Mouse (Mus musculus): ENCODE results near the gene B4galt1. TPM values are rescaled to one million over a fixed set of nuclear protein-coding genes. Genes with fewer than 3 reads are reported as not detected.

Gene B4galt1
- total RNA-seq, 2 experiments from 2014 or later, result 45.0 to 78.1 TPM

DNA sequence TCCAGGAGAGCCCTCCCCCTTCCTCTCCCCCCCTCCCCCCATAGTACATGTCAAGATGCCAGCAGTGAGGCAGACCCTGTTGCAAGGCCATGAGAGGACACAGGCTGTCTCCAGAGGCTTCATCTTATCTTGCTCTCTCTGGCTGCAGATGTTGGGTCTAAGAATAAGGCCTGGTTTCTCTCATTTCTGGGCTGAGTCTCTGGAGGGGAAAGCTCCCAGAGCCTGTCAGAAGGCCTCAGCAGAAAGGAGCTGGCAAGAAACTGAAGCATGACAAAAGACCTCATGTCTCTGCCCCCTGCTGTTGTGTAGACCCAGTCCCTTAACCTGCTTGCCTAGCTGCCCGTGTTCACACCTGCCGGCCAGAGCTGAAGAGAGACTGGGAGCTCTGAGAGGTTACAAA is 19.5 kb upstream of the B4galt1 start:
- ATAC-seq (replicated peaks; ENCODE audit: poor library complexity, severe bottlenecking), result no peak

DNA sequence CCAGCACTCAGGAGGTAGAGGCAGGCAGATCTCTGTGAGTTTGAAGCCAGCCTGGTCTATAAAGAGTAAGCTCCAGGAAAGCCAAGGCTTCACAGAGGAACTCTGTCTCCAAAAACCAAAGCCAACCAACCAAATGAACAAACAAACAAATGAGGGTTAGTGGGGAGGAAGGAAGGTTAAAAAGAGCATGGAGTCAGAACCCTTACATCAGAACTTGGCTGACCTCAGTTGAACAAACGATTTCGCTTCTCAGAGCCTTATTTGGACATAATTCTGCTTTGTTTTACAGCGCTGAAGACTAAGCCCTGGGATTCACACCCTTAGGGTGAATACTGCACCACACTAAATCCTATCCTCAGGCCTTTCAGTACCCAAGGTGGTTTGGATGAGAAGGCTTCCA is 18.3 kb upstream of the B4galt1 start:
- ATAC-seq (replicated peaks; ENCODE audit: poor library complexity, severe bottlenecking), result no peak

DNA sequence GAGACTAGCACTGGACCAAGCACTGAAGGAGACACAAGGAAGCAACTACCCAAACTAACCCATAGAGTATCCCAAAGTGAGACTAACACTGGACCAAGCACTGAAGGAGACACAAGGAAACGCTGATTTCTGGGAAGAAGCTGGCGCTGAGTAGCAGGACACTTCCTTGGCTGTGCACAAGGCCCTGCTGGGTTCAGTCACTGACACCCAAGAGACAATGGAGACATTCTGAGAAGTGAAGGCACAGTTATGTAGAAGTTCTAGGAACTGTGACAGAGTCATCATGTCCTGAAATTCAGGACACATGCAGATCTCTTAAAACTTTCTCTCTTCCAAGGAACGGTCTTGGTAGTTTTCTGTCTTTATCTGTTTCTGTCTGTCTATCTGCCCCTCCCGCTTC is 16.4 kb upstream of the B4galt1 start:
- no peak for ATAC-seq (replicated peaks; ENCODE audit: poor library complexity, severe bottlenecking)

DNA sequence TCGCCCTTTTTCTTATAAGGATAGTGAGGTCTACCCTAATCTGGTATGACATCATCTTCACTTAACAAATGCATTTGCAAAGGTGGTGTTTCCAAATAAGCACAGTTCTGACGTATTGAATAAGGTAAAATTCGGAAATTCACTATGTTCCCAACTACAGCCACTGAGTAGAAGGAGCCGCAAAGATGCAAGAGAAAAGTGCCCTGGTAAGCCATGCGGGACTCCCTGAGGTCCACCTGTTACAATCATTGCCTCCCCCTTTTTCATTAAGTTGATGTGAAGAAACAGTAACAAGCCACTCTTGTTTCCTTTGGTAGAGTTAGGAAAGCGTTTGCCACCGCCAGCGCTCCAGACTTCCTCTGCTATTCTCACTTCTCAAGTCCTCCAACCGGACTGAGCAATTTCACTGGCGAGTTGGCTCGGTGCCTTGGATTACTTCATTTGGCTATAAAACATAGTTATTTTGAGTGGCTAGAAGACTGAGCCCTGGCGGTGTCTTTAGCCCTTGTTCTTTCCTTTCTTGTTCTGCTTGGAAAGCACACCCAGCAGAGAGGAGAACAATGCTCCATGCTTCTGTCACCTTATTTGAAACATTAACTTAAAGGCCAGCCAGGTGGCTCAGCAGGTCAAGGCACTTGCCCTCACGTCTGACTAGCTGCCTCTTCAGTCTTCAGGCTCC is 14.9 kb upstream of the B4galt1 start:
- ATAC-seq (replicated peaks; ENCODE audit: poor library complexity, severe bottlenecking), result peak; percentile 98

DNA sequence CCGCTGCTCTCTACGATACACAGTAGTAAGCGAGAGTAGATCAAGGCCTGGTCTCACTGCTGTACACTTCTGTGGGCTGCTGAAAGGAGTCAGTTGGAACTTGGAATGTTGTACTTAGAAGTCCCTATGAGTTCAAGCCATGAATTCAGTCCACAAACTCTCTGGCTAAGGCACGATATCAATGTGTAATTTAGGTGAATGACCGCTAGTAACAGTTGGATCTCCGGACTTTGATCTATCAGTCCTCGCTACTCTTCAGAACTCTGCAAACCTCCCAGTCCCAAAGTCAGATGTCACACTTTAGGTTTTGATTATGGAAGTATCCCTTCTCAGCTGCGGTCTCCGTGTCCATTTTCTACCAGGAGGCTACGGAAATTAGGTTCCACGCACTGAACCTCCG is 10.6 kb upstream of the B4galt1 start:
- no peak for ATAC-seq (replicated peaks; ENCODE audit: poor library complexity, severe bottlenecking)

DNA sequence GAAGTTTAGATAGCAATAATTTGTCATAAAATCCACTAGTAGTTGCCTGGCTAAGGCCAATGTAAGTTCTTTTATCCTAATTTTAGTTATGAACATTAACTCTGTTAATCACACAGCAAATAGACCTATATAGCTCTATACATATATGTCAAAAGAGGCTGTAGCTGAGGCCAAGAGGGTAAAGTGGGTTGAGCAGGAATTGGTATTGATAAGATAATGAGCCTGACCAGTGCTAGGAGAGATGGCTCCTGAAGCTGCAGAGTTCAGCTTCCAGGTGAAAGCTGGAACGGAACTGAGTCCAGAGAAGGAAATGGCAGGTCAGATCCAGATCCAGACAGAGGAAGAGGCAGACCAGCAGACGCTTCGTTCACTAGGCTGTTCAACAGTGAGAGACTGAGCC is 9.5 kb upstream of the B4galt1 start:
- ATAC-seq (replicated peaks; ENCODE audit: poor library complexity, severe bottlenecking), result no peak

DNA sequence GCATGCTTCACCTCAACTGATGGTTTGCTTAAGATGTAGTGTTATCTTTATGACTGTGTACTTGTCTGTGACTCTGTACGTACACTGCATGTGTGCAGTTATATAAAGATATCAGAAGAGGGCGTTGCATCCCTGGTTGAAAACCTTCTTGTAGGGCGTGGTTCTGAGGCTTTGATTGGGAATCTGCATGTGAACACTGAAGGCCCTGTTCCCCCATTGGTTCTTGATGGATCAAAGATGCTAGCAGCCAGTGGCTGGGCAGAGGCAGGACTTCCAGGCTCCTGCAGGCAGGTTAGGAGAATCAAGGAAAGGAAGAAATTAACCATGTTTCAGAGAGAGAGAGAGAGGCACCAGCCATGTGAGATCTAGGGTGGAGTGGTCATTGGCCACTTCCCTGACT is 7.3 kb upstream of the B4galt1 start:
- no peak for ATAC-seq (replicated peaks; ENCODE audit: poor library complexity, severe bottlenecking)

DNA sequence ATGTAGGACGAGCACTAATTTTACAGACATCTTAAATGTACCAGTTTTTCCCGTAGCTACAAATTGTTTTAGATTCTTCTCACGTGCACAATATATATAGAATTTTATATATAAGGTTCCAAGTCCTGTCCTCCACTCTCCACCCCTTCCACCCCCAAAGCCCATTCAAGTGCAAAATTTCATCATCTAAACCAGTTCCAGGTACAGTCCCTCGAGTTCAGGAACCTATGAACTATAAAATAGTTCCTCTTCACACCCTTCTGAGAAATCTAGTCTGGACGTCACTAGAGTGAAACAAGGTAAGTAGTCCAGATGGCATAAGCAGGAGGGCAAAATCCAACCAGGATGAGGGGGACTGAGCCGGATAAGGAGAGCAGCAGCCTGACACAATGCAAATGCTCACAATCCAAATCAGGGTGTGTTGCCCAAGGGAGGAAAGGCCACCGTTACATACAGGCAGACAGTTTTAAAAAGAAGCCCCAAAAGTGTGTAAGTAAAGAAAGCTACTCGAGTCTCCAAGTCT is 4.1 kb upstream of the B4galt1 start:
- no peak for ATAC-seq (replicated peaks; ENCODE audit: poor library complexity, severe bottlenecking)

DNA sequence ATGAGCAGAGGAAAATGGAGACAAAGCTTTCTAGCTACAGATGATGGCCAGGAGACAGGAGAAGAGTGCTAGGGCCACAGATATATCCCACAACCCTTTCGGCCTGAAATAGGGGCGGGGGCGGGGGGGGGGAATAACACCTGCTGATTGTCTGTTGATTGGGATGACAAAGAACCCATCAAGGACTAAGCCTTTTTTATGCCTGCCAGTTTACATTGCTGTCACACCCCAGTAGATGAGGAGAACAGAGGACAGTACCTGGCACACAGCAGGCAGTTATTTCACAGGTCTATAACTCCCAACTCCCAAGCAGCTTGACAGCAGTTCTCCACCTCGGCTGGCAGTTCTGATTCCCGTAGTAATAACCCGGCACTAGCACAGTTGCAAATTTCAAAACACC is 2.8 kb upstream of the B4galt1 start:
- no peak for ATAC-seq (replicated peaks; ENCODE audit: poor library complexity, severe bottlenecking)

DNA sequence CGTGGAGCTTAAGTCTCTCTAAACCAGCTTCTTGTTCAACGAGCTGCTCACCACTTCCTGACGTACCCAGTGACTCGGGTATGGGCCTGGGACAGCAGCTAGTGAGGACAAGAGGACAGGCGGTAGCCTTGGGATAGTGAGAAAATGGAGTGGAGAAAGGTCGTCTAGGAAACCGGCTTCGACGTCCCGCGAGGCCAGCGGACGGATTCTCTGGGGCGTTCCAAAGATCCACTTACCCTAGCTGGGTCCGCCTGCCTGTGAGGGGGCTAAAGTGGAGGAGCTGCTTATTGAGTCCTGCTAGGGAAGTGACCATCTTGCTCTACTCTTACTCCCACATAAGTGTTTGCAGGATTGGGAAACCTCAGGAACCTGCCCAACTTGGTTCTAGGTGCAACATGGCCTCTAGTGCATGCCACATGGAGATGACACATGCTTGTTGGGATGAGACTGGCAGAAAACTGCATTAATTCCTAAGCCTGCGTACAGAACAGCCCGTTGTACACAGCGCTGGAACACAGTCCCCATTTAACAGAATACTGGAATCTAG is 655 bp upstream of the B4galt1 start:
- ATAC-seq (replicated peaks; ENCODE audit: poor library complexity, severe bottlenecking), result peak; percentile 13

DNA sequence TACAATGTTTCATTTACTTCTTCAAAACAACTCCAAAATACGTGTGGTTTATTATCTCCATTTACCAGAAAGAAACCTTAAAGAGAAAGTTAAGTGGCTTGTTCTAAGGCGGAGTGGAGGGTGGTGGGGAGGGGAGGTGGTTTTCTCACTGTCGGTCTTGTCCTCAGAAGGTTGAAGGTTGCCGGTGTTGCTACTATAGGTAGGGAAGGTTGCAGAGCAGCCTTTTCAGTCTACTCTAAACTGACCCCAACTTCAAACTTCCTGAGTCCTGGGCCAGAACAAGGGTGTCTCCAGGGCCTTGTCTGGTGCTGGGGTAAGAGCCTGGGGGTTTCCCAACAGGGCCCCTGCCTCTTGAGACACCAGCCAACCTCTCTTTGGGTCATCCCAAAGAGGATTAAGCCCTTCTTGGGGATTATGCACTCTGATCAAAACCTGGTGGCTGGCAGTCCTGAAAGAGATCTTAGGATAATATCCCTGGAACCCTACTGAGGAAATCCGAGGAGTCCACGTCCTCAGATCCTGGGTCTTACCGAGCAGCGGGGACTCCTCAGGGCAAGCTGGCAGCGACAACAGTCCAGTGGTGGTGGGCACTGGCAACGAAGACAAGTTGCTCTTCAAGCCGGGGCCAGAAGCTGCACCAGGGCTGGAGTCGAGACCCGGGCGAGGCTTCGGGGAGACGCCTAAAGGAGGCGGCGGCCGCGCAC is 792 bp downstream of the B4galt1 start:
- no peak for ATAC-seq (replicated peaks; ENCODE audit: poor library complexity, severe bottlenecking)

DNA sequence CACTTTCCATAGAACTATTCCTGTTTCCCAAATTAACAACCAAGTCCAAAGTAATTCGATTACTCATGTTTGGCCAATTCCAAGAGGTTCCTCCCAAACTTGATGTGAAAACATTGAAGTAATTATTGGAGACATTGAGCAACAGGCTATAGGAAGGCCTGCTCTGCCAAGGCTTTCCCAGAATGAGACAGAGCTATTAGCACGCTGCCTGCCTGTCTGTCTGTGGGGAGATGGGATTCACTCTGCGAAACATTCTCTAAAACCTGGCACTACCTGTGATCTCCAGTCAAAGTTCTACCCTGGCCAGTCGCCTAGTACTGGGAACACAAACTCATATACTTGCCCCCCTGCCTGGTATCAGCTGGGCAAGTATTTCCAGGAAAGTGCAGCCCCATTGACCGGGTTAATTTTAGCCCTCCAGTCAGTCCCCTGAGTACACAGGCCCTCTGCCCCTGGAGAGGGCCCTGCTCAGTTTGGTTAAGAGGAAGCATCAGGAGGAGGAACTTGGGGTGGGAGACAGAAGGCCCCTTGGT is 1.5 kb downstream of the B4galt1 start:
- no peak for ATAC-seq (replicated peaks; ENCODE audit: poor library complexity, severe bottlenecking)

DNA sequence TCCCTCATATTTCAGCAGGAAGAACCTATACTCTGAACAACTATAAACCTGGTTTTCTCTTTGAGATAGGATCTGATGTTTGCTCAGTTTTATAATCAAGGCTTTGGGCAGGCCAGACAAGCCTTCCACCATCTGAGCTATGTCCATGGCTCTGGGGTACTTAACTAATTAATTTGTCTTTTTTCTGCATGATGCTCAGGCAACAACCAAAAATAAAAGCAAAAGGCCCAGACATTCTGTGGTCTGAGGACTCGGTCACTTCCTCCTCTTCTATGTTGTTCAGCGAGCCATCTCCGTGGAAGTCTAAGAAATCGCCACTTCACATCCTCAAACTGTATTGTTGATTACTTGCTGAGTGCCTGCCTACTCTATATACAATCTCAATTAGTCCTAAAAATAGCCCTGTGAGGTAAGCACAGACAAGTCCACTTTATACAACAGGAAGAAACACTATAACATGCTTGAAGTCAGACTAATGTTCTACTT is 2.0 kb downstream of the B4galt1 start:
- ATAC-seq (replicated peaks; ENCODE audit: poor library complexity, severe bottlenecking), result peak; percentile 12

DNA sequence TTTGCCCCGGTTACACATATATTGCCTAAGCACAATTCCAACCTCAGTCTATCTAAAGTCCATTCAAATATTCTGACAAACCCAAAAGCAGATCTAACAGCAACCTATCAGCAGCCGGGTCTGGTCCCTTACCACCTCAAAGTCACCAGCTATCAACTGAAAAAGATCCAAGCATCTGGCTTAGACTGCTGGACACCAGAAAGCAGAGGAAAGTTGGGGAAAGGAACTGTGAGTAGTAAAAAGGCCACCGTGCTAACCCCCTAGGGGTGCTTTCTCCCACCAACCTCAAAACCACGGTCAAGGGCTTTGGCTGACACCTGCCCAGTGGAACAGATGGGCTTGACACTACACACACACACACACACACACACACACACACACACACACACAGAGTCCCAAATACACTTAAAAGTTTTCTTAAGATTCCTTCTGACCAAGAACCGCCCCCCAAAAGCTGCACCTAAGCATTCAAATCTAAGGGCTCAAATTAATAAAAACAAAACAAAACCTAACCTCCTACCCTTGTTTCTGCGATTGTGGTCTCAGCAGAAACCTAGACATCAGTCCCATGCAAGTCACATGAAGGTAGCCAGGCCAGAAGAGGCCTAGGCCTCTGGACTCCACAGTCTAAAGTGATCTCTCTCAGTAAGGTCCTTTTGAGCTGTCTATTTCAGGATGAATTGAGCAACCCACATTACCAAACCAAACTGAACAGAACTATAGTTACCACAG is 2.6 kb downstream of the B4galt1 start:
- ATAC-seq (replicated peaks; ENCODE audit: poor library complexity, severe bottlenecking), result peak; percentile 19

DNA sequence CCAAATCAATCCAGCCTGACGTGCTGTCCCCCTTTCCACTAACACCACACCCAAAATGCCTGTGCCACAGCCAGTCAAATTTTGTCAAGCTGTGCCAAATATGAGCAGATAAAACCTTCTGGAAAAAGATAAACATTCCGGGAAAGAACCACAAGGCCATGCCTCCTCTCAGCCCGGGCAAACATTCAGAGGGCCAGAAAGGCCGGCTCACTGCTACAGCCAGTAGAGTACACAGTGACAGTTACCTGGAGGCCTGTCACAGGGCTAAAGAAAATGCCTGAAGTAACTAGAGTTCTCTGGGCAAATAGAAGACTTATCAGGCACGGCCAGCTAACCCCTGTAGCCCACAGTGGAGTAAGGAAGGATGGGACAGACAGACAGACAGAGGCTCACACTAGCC is 3.2 kb downstream of the B4galt1 start:
- no peak for ATAC-seq (replicated peaks; ENCODE audit: poor library complexity, severe bottlenecking)

DNA sequence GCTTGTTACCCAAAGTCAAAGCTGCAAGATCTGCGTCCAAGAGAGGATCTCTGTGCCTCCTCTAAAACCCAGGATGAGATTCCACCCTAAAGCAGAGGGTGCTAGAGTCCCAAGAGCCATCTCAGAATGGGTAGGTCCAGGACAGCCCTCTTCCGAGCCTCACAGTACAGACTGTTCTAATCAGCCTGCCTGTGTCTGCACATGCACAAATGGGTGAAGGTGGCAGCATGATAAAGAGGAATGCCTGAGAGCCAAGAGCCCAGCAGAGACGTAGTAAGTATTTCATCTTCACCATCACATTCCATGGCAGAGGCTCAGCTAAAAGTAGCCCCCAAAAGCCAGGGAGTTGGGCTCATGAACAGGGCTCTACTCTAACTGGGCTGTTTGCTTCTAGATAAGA is 4.3 kb downstream of the B4galt1 start:
- no peak for ATAC-seq (replicated peaks; ENCODE audit: poor library complexity, severe bottlenecking)

DNA sequence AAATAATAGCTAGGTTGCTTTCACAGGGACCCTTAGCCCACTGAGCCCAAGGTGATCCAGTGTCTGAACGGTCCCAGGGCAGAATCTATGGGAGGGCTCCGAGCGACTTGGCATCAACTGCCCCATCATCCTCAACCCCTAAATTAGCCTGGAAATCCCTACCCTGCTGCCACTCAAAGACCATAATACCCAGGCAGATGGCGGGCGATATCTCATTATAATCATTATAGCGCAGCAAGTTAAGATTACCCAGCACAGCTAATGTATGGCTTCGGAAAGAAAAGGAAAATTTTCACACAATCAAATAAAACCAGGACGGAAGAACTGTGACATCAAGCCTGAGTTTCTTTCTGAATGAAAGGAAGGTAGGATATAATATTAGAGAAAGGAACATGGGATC is 5.6 kb downstream of the B4galt1 start:
- ATAC-seq (replicated peaks; ENCODE audit: poor library complexity, severe bottlenecking), result no peak

DNA sequence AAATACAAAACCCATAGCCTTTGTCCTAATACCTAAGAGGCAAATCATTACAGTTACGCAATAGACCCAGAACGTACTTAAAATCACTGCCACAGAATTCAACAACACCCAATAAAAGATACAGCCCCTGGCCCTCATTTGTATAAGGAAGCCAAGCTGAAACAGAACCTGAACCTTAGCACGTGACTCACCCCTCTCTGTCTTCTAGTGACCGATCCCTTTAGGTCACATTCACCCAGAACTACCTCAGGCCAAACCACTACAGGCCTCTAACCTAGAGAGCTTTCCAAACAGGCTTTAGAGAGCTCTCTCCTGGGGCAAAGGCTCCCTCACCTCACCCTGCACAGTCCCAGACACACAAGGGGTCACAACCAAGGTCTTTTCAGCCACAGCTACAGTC is 6.6 kb downstream of the B4galt1 start:
- ATAC-seq (replicated peaks; ENCODE audit: poor library complexity, severe bottlenecking), result no peak

DNA sequence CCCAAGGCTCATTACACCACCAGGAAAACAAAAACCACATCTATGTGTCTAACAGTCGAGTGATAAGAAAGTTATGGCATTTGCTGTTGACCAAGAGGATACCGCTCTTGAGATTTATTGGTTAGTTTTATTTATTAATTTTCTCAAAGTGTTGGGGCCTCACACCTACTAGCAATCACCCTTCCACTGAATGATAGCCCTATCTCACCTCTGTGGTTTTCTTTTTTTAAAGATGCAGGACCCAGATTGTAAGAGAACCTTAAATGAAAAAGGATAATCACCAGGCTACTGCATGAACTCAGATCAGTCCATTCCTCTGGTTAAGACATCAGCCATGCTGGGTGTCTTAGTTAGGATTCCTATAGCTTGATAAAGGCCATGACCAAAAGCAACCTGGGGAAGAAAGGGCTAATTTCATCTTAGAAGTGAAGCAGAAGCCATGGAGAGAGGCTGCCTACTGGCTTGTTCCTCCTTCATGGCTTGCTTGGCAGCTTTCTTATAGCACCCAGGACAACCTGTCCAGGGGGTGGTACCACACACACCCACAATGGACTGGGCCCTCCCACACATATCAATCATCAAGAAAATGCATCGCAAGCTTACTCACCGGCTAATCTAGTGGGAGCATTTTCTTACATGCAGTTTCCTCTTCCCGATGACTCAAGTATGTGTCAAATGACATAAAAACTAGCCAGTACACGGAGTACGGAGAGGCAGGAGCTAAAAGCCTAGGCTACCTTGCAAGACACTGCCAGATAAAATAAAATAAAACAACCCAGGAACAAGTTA is 7.5 kb downstream of the B4galt1 start:
- ATAC-seq (replicated peaks; ENCODE audit: poor library complexity, severe bottlenecking), result peak; percentile 10; the same call in 1 of the 2 replicates

Measured in granulocyte monocyte progenitor cell, adult 5-6 weeks (primary cell).